Mouse (Mus musculus): Measurements from ENCODE around the gene Elp5. TPM values are rescaled to one million over a fixed set of nuclear protein-coding genes. Genes with fewer than 3 reads are reported as not detected.
"Not testable (repeated sequence)": the region's sequence is repeated elsewhere in the genome, so short reads cannot be mapped to it uniquely, and the experiment has no call there.

Elp5 gene
- polyA plus RNA-seq, 1 experiment from 2014 or later: 92.6 TPM

DNA sequence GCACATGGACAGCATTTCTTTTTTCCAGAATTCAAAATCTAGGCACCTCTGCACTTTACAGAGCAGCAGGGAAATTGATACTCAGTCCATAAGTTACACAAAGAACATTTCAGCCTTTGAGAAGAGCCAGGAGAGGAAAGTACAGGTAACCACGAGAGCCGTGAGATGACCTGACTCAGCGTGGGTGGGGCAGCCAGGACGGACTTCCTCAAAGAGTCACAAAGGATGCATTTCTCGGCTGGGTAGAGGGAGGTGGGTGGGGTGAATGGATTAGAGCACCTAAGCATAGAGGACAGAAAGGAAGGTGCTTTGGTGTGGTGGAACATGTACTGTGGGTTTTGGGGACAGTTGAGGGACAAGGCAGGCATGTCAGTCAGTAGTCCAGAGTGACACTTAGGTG, 20.5 kb downstream of the Elp5 start:
- DNase-seq (ENCODE audit: low spot score): no peak

GRCm38 (mm10) chr11:69960616-69961015, 21.7 kb downstream of the Elp5 start:
- no peak for DNase-seq (ENCODE audit: low spot score)

- no peak for DNase-seq (ENCODE audit: low spot score)
Observed at GRCm38 (mm10) chr11:69956218-69956617, 26.1 kb downstream of the Elp5 start.

DNA sequence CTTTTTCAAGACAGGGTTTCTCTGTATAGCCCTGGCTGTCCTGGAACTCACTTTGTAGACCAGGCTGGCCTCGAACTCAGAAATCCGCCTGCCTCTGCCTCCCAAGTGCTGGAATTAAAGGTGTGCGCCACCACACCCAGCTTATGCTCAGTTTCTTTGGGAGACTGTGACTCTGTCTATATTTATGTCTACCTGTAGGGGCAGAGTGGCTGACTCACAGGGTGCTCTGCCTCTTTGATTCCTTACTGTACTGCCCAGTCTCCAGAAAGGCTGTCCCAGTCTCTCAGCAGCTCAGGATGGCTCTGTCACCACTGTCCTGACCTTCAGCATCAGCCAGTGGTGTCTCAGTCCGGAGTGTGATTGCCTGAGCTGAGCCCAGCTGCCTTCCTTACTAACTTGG, 26.7 kb downstream of the Elp5 start:
- DNase-seq (ENCODE audit: low spot score): not testable (repeated sequence)

DNA sequence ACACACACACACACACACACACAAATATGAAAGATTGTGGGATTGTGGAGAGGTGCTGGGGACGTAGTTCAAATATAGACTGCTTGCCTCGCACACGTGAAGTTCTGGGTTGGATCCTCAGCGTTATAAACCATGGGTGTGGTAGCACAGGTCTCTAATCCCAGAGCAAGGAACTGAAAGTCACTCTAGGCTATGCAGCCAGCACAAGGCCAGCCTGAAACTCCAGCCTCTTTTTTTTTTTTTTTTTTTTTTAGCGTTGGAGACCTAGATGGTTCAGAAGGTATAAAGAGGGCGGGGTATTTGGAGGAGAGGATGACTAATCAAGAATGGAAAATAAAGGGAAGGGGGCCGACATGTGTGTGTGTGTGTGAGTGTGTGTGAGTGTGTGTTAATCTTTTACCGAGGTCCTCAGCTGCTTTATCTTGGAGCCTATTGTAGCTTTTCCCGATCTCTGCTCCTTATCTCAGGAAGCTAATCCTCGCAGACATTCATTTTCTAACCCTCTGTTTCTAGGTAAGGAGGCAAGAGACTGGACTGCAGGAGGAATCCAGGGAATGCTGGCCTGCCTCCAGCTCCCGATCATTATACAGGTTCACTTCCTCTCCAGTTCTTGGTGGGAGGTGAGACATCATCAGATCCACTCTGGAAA, 28.9 kb downstream of the Elp5 start:
- no peak for DNase-seq (ENCODE audit: low spot score)

DNA sequence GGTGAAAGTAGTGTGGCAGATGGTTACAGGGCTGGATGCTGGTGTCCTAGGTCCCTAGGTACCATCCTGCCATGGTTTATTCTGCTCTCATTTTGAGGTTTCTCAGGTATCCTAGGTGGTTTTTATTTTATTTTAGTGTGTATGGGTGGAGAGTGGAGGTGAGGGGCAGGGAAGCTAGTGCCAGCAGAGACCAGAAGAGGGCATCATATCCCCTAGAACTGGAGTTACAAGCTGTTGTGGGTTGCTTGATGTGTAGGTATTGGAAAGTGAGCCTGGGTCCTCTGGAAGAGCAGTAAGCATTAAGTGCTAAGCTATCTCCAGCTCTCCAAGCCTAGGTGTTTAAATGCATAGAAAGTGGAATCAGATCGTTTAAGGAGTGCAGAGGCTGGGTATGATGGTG, 30.0 kb downstream of the Elp5 start:
- no peak for DNase-seq (ENCODE audit: low spot score)

DNA sequence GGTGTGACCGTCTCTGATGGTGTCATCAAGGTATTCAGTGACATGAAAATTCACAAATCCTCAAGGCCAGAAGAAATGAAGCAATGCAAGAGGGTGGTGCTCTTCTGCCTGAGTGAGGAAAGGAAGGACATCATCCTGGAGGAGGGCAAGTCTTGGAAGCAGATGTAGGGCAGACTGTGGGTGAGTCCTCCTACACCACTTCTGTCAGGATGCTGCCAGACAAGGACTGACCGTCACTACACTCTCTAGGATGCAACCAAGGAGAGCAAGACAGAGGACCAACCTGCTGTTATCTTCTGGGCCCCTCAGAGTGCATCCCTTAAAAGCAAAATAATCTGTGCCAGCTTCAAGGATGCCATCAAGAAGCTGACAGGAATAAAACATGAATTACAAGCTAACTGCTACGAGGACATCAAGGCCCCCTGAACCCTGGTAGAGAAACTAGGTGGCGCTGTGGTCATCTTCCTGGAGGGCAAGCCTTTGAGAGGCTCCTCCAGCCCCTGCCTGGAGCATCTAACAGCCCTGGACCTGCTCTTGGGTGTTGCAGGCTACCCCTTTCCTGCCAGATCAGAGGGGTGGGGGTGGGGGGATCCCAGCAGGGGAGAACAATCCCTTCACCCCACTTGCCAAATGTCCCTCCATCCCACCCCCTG, 31.4 kb downstream of the Elp5 start:
- DNase-seq (ENCODE audit: low spot score): no peak

GRCm38 (mm10) chr11:69948763-69949150, 33.6 kb downstream of the Elp5 start:
- peak; percentile 85 for DNase-seq (ENCODE audit: low spot score)

GRCm38 (mm10) chr11:69948066-69948762, 34.1 kb downstream of the Elp5 start, which contains the start of gene Slc2a4:
Gene Slc2a4 (minus strand): TSS chr11:69948188.
- DNase-seq (ENCODE audit: low spot score): peak; percentile 95

DNA sequence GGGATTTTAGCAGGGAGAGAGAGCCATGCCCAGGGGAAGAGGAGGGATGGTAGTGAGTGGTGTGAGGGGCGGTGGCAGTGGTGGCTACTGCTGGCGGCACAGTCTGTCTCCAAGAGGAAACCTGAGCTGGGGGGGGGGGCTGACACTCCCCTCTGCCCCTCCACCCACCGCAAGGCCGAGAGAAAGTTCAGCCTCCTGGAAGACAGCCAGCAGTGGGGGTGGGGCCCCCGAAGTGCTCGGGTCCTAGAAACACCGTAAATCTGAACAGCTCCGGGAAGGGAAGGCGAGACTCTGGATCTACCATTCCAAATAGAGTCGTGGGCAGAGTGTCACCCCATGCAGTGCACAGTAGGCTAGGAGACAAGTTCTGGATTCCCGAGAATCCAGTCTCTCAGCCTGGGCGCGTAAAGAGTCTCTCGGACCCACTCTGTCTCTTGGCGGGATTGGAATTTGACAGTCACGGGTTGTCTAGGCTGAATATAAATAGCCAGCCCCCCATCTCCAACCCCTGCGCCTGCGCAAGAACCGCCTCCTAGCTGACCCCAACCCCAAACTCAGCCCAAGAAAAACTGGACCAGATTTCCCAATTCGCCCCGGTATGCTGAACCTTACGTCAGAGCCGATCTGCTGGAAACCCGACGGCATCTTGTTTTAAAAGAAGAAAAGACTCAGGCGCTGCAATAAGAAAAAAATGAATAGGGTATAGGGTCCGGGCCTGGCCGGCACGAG, 34.8 kb downstream of the Elp5 start:
- DNase-seq (ENCODE audit: low spot score): no peak

DNA sequence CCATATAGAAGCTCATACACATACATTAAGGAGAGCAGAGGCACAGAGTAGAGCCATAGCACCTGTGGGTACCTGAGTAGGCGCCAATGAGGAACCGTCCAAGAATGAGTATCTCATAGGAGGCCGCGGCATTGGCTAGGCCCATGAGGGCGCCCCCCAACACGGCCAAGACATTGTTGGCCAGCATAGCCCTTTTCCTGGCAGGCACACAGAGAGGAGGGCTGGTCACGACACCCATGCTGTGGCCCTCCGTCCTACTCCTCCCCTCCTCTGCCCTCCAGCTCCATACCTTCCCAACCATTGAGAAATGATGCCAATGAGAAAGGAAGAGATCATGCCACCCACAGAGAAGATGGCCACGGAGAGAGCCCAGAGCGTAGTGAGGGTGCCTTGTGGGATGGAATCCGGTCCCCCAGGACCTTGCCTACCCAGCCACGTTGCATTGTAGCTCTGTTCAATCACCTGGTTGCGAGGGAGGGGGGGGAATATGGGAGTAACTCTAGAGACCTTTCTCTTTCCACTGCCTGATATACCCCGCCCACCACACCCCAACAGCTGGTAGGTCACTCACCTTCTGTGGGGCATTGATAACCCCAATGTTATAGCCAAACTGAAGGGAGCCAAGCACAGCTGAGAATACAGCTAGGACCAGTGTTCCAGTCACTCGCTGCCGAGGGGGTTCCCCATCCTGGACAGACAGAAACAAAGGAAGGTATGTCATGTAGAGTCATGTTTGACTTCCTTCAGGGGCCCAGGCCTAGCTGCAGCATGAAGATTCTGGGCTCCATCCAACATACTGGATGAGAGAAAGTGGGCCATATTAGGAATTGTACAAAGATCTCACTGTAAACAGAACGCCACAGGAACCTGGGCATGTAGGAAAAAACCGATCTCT, 36.1 kb downstream of the Elp5 start:
- DNase-seq (ENCODE audit: low spot score): no peak

- DNase-seq (ENCODE audit: low spot score): no peak
Observed at GRCm38 (mm10) chr11:69945216-69945615, 37.1 kb downstream of the Elp5 start.

GRCm38 (mm10) chr11:69940962-69941361, 41.4 kb downstream of the Elp5 start:
- no peak for DNase-seq (ENCODE audit: low spot score)

- no peak for DNase-seq (ENCODE audit: low spot score)
Observed at GRCm38 (mm10) chr11:69939731-69940130, 42.6 kb downstream of the Elp5 start.

GRCm38 (mm10) chr11:69939181-69939580, 43.1 kb downstream of the Elp5 start:
- DNase-seq (ENCODE audit: low spot score): no peak

GRCm38 (mm10) chr11:69938401-69938979, 43.8 kb downstream of the Elp5 start:
- DNase-seq (ENCODE audit: low spot score): no peak

- DNase-seq (ENCODE audit: low spot score): no peak
Observed at GRCm38 (mm10) chr11:69937834-69938233, 44.5 kb downstream of the Elp5 start.

DNA sequence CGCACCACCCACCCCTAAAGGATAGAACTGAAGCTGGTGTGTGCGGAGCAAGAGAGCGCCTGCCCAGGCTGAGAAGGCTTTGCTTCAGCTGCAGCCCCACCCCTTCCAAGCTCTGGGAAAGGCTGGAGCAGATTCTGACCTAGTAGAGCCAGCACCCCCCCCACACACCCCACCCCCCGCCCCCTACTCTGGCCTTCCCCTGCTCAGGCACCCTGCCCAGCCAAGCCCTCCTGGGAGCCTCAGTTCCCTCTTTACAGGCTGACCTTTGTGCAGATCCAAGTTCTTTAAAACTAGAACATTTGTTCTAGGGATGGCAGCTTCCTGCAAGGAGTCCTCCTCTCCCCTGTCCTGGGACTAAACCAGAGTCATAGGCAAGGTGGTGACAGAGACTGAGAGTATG, 44.9 kb downstream of the Elp5 start:
- DNase-seq (ENCODE audit: low spot score): no peak

DNA sequence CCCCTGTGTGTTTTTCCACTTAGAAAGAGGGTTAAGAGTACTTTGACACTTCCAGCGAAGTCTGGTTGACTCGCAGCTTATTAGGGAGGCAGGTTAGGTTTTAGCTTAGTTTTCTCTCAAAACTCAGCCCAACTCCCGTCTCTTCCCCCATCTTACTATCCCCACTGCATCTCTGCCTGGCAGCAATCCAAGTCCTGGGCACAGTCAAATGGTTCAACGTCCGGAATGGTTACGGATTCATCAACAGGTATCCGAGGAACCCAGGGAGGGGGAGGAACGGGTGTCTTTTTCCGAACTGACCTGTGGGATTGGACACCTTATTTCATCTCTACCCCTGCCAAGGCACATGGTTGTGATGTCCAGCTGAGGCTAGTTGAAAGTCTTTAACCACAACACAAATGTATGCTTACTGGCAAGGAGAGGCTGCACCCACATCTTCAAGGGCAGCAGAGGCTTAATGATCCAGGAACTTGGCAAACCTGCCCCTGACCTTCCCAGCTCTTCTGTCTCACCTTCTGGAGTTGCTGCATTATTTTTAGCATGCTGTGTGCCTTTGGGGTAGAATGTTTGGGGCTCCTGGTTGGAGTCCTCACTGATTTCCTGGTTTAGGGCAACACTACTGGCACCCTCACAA, 45.5 kb downstream of the Elp5 start:
- DNase-seq (ENCODE audit: low spot score): no peak

GRCm38 (mm10) chr11:69936156-69936555, 46.2 kb downstream of the Elp5 start:
- no peak for DNase-seq (ENCODE audit: low spot score)

Measured in thymus, postnatal 0 days (tissue).